Mouse (Mus musculus) T-cell, adult 2 months (primary cell): ENCODE data around the gene Mrpl12.

Source experiments
- DNase-seq: peaks from one replicate; pipeline ENCODE4 v3.0.0; 2022; ENCODE audit warnings: low spot score

Gene Mrpl12

GRCm38 (mm10) chr11:120472052-120472451, 12.4 kb upstream of the Mrpl12 start:
- no peak for DNase-seq

GRCm38 (mm10) chr11:120483448-120483934, 922 bp upstream of the Mrpl12 start:
- DNase-seq, result no peak

GRCm38 (mm10) chr11:120485251-120485650, 838 bp downstream of the Mrpl12 start:
- no peak for DNase-seq

- no peak for DNase-seq
These were observed 4.1 kb downstream of the Mrpl12 start for GRCm38 (mm10) chr11:120488516-120488915.

- DNase-seq, result peak; percentile 75
These were observed 4.8 kb downstream of the Mrpl12 start for GRCm38 (mm10) chr11:120489054-120489761.

- DNase-seq, result no peak
These were observed 6.1 kb downstream of the Mrpl12 start for GRCm38 (mm10) chr11:120490291-120491046.

- peak; percentile 43 for DNase-seq
These were observed 7.1 kb downstream of the Mrpl12 start, which contains the start of gene Slc25a10 for GRCm38 (mm10) chr11:120491317-120492023. Gene Slc25a10, plus strand, starts transcription at chr11:120491840.

- DNase-seq, result peak; percentile 38
These were observed 7.8 kb downstream of the Mrpl12 start for GRCm38 (mm10) chr11:120492024-120492877.

- no peak for DNase-seq
These were observed 8.4 kb downstream of the Mrpl12 start for GRCm38 (mm10) chr11:120492878-120493203.

GRCm38 (mm10) chr11:120493351-120493750, 8.9 kb downstream of the Mrpl12 start:
- no peak for DNase-seq

GRCm38 (mm10) chr11:120493911-120494310, 9.5 kb downstream of the Mrpl12 start:
- DNase-seq, result no peak

- DNase-seq, result no peak
These were observed 13.0 kb downstream of the Mrpl12 start for GRCm38 (mm10) chr11:120497436-120497835.

GRCm38 (mm10) chr11:120498226-120498625, 13.8 kb downstream of the Mrpl12 start:
- DNase-seq, result no peak

- no peak for DNase-seq
These were observed 14.5 kb downstream of the Mrpl12 start for GRCm38 (mm10) chr11:120498891-120499290.

- DNase-seq, result no peak
These were observed 15.5 kb downstream of the Mrpl12 start for GRCm38 (mm10) chr11:120499894-120500293.

- no peak for DNase-seq
These were observed 15.9 kb downstream of the Mrpl12 start for GRCm38 (mm10) chr11:120500357-120500756.

GRCm38 (mm10) chr11:120501018-120501417, 16.6 kb downstream of the Mrpl12 start:
- DNase-seq, result no peak

GRCm38 (mm10) chr11:120501701-120502100, 17.3 kb downstream of the Mrpl12 start:
- no peak for DNase-seq

GRCm38 (mm10) chr11:120505661-120506060, 21.2 kb downstream of the Mrpl12 start:
- DNase-seq, result no peak

GRCm38 (mm10) chr11:120506899-120507298, 22.5 kb downstream of the Mrpl12 start:
- DNase-seq, result no peak

- DNase-seq, result no peak
These were observed 23.3 kb downstream of the Mrpl12 start for GRCm38 (mm10) chr11:120507611-120508289.
